Mouse (Mus musculus): ENCODE measurements around the gene Cdc27. TPM values are rescaled to one million over a fixed set of nuclear protein-coding genes. Genes with fewer than 3 reads are reported as not detected.
"Not testable (repeated sequence)": the region's sequence is repeated elsewhere in the genome, so short reads cannot be mapped to it uniquely, and the experiment has no call there.

The Cdc27 gene
- total RNA-seq, 2 experiments from 2014 or later, result 55.9 to 57.7 TPM

GRCm38 (mm10) chr11:104581446-104582307 is 31.3 kb upstream of the Cdc27 start:
- intact Hi-C loops (cut with DNase I), result no loop called here
- peak overlapping the region; percentile 25 for H3K4me3 ChIP-seq
- no peak for DNase-seq (ENCODE audit: extremely low spot score in 1 of 2, low spot score in 2 of 2)
- H3K27ac ChIP-seq, result no peak overlapping the region
- no peak for TF ChIP-seq CTCF (IDR thresholded peaks at IDR 0.05)

GRCm38 (mm10) chr11:104580606-104581005 is 30.2 kb upstream of the Cdc27 start:
- no peak for TF ChIP-seq CTCF (IDR thresholded peaks at IDR 0.05)
- Histone ChIP-seq H3K27ac (no peak overlapping the region), H3K4me3 (no peak overlapping the region)
- DNase-seq (ENCODE audit: extremely low spot score in 1 of 2, low spot score in 2 of 2), result no peak
- intact Hi-C loops (cut with DNase I), result no loop called here

GRCm38 (mm10) chr11:104580091-104580490 is 29.7 kb upstream of the Cdc27 start:
- intact Hi-C loops (cut with DNase I), result no loop called here
- H3K27ac ChIP-seq, result no peak overlapping the region
- no peak overlapping the region for H3K4me3 ChIP-seq
- no peak for TF ChIP-seq CTCF (IDR thresholded peaks at IDR 0.05)
- no peak for DNase-seq (ENCODE audit: extremely low spot score in 1 of 2, low spot score in 2 of 2)

- DNase-seq (ENCODE audit: extremely low spot score in 1 of 2, low spot score in 2 of 2), result no peak
- H3K27ac ChIP-seq, result no peak overlapping the region
- TF ChIP-seq CTCF (IDR thresholded peaks at IDR 0.05), result no peak
- H3K4me3 ChIP-seq, result no peak overlapping the region
- intact Hi-C loops (cut with DNase I), result no loop called here
Observed at GRCm38 (mm10) chr11:104579575-104579974, 29.2 kb upstream of the Cdc27 start.

- H3K27ac ChIP-seq, result no peak overlapping the region; the same call in 1 of the 2 replicates
- no peak for TF ChIP-seq CTCF (IDR thresholded peaks at IDR 0.05)
- H3K4me3 ChIP-seq, result no peak overlapping the region
- DNase-seq (ENCODE audit: extremely low spot score in 1 of 2, low spot score in 2 of 2), result no peak
- intact Hi-C loops (cut with DNase I), result no loop called here
Observed at GRCm38 (mm10) chr11:104579084-104579483, 28.7 kb upstream of the Cdc27 start.

- no peak for DNase-seq (ENCODE audit: extremely low spot score in 1 of 2, low spot score in 2 of 2)
- Histone ChIP-seq H3K4me3 (no peak overlapping the region), H3K27ac (no peak overlapping the region)
- intact Hi-C loops (cut with DNase I), result no loop called here
- no peak for TF ChIP-seq CTCF (IDR thresholded peaks at IDR 0.05)
Observed at GRCm38 (mm10) chr11:104578074-104578473, 27.7 kb upstream of the Cdc27 start.

- intact Hi-C loops (cut with DNase I), result no loop called here
- no peak overlapping the region for H3K4me3 ChIP-seq
- no peak overlapping the region for H3K27ac ChIP-seq
- DNase-seq (ENCODE audit: extremely low spot score in 1 of 2, low spot score in 2 of 2), result no peak
- no peak for TF ChIP-seq CTCF (IDR thresholded peaks at IDR 0.05)
Observed at GRCm38 (mm10) chr11:104576772-104577612, 26.6 kb upstream of the Cdc27 start.

- TF ChIP-seq CTCF (IDR thresholded peaks at IDR 0.05), result no peak
- no peak overlapping the region for H3K27ac ChIP-seq
Observed at GRCm38 (mm10) chr11:104572566-104572965, 22.1 kb upstream of the Cdc27 start.

GRCm38 (mm10) chr11:104572091-104572490 is 21.7 kb upstream of the Cdc27 start:
- no peak for DNase-seq (ENCODE audit: extremely low spot score in 1 of 2, low spot score in 2 of 2)
- H3K27ac ChIP-seq, result no peak overlapping the region

More at GRCm38 (mm10) chr11:104572566-104572965, 22.1 kb upstream of the Cdc27 start:
- DNase-seq (ENCODE audit: extremely low spot score in 1 of 2, low spot score in 2 of 2), result no peak
- intact Hi-C loops (cut with DNase I), result no loop called here
- no peak overlapping the region for H3K4me3 ChIP-seq

GRCm38 (mm10) chr11:104571373-104571772 is 21.0 kb upstream of the Cdc27 start:
- intact Hi-C loops (cut with DNase I), result not testable (repeated sequence)
- DNase-seq (ENCODE audit: extremely low spot score in 1 of 2, low spot score in 2 of 2), result peak; percentile 45 to 47
- peak overlapping the region; percentile 51; the same call in 1 of the 2 replicates for H3K27ac ChIP-seq
- peak overlapping the region; percentile 41 for H3K4me3 ChIP-seq

More at GRCm38 (mm10) chr11:104572091-104572490, 21.7 kb upstream of the Cdc27 start:
- H3K4me3 ChIP-seq, result no peak overlapping the region
- no peak for TF ChIP-seq CTCF (IDR thresholded peaks at IDR 0.05)
- intact Hi-C loops (cut with DNase I), result no loop called here

- intact Hi-C loops (cut with DNase I); H3K27ac ChIP-seq; H3K4me3 ChIP-seq; DNase-seq (ENCODE audit: extremely low spot score in 1 of 2, low spot score in 2 of 2): not testable (repeated sequence)
Observed at GRCm38 (mm10) chr11:104570515-104570914, 20.1 kb upstream of the Cdc27 start.

GRCm38 (mm10) chr11:104568326-104568725 is 17.9 kb upstream of the Cdc27 start:
- H3K27ac ChIP-seq, result no peak overlapping the region; the same call in 1 of the 2 replicates
- intact Hi-C loops (cut with DNase I), result no loop called here
- TF ChIP-seq CTCF (IDR thresholded peaks at IDR 0.05), result no peak
- no peak overlapping the region for H3K4me3 ChIP-seq
- no peak for DNase-seq (ENCODE audit: extremely low spot score in 1 of 2, low spot score in 2 of 2)

Data from left cerebral cortex, adult 2 months (tissue).